Mouse (Mus musculus): Measurements from ENCODE around the gene Mdm2. TPM values are rescaled to one million over a fixed set of nuclear protein-coding genes. Genes with fewer than 3 reads are reported as not detected.

The Mdm2 gene
- polyA plus RNA-seq, 1 experiment: 2.1 TPM

- no peak overlapping the region for H3K4me3 ChIP-seq (replicated peaks)
- no peaks in the 10 kb centered on the region for H3K9me3 ChIP-seq (ENCODE audit: control insufficient read depth, low read length)
- H3K27me3 ChIP-seq (ENCODE audit: control insufficient read depth): no peaks in the 10 kb centered on the region
- H3K36me3 ChIP-seq (ENCODE audit: control insufficient read depth): peaks cover 5% of the 10 kb centered on the region
- TF ChIP-seq TAL1 (IDR thresholded peaks at IDR 0.05; ENCODE audit: low read length): no peak
- TF ChIP-seq GATA1 (IDR thresholded peaks at IDR 0.05; ENCODE audit: low read length): no peak
- H3K4me1 ChIP-seq (ENCODE audit: control insufficient read depth): peaks cover 9% of the 10 kb centered on the region
These were observed 27.5 kb downstream of the Mdm2 start for GRCm38 (mm10) chr10:117682858-117683733.

GRCm38 (mm10) chr10:117681999-117682857, 28.3 kb downstream of the Mdm2 start:
- no peaks in the 10 kb centered on the region; the same call in 1 of the 2 replicates for H3K36me3 ChIP-seq (ENCODE audit: control insufficient read depth)
- H3K4me3 ChIP-seq (replicated peaks): no peak overlapping the region
- peaks cover 17% of the 10 kb centered on the region for H3K4me1 ChIP-seq (ENCODE audit: control insufficient read depth)
- H3K27me3 ChIP-seq (ENCODE audit: control insufficient read depth): no peaks in the 10 kb centered on the region
- TF ChIP-seq TAL1 (IDR thresholded peaks at IDR 0.05; ENCODE audit: low read length) (no peak), GATA1 (IDR thresholded peaks at IDR 0.05; ENCODE audit: low read length) (no peak)
- no peaks in the 10 kb centered on the region for H3K9me3 ChIP-seq (ENCODE audit: control insufficient read depth, low read length)

- no peak for TF ChIP-seq TAL1 (IDR thresholded peaks at IDR 0.05; ENCODE audit: low read length)
- TF ChIP-seq GATA1 (IDR thresholded peaks at IDR 0.05; ENCODE audit: low read length): no peak
- peaks cover 20% of the 10 kb centered on the region for H3K4me1 ChIP-seq (ENCODE audit: control insufficient read depth)
These were observed 29.0 kb downstream of the Mdm2 start for GRCm38 (mm10) chr10:117681543-117681942.

GRCm38 (mm10) chr10:117680868-117681513, 29.6 kb downstream of the Mdm2 start:
- peaks cover 23% of the 10 kb centered on the region for H3K4me1 ChIP-seq (ENCODE audit: control insufficient read depth)
- H3K36me3 ChIP-seq (ENCODE audit: control insufficient read depth): no peaks in the 10 kb centered on the region; the same call in 1 of the 2 replicates
- H3K4me3 ChIP-seq (replicated peaks): no peak overlapping the region
- H3K27me3 ChIP-seq (ENCODE audit: control insufficient read depth): peaks cover 3% of the 10 kb centered on the region; the same call in 1 of the 2 replicates
- no peaks in the 10 kb centered on the region for H3K9me3 ChIP-seq (ENCODE audit: control insufficient read depth, low read length)
- TF ChIP-seq GATA1 (IDR thresholded peaks at IDR 0.05; ENCODE audit: low read length) (no peak), TAL1 (IDR thresholded peaks at IDR 0.05; ENCODE audit: low read length) (no peak)

More at GRCm38 (mm10) chr10:117681543-117681942, 29.0 kb downstream of the Mdm2 start:
- Histone ChIP-seq H3K27me3 (ENCODE audit: control insufficient read depth) (no peaks in the 10 kb centered on the region), H3K4me3 (replicated peaks) (no peak overlapping the region), H3K36me3 (ENCODE audit: control insufficient read depth) (no peaks in the 10 kb centered on the region; the same call in 1 of the 2 replicates), H3K9me3 (ENCODE audit: control insufficient read depth, low read length) (no peaks in the 10 kb centered on the region)

- H3K36me3 ChIP-seq (ENCODE audit: control insufficient read depth): no peaks in the 10 kb centered on the region; the same call in 1 of the 2 replicates
- no peak for TF ChIP-seq GATA1 (IDR thresholded peaks at IDR 0.05; ENCODE audit: low read length)
- TF ChIP-seq TAL1 (IDR thresholded peaks at IDR 0.05; ENCODE audit: low read length): no peak
- H3K4me3 ChIP-seq (replicated peaks): no peak overlapping the region
- peaks cover 28% of the 10 kb centered on the region for H3K4me1 ChIP-seq (ENCODE audit: control insufficient read depth)
- H3K27me3 ChIP-seq (ENCODE audit: control insufficient read depth): peaks cover 8% of the 10 kb centered on the region
- H3K9me3 ChIP-seq (ENCODE audit: control insufficient read depth, low read length): no peaks in the 10 kb centered on the region
These were observed 30.5 kb downstream of the Mdm2 start for GRCm38 (mm10) chr10:117679963-117680473.

GRCm38 (mm10) chr10:117679029-117679686, 31.4 kb downstream of the Mdm2 start:
- no peak for TF ChIP-seq GATA1 (IDR thresholded peaks at IDR 0.05; ENCODE audit: low read length)
- TF ChIP-seq TAL1 (IDR thresholded peaks at IDR 0.05; ENCODE audit: low read length): no peak
- peaks cover 10% of the 10 kb centered on the region for H3K27me3 ChIP-seq (ENCODE audit: control insufficient read depth)
- H3K9me3 ChIP-seq (ENCODE audit: control insufficient read depth, low read length): no peaks in the 10 kb centered on the region
- H3K4me1 ChIP-seq (ENCODE audit: control insufficient read depth): peaks cover 28% of the 10 kb centered on the region
- no peak overlapping the region for H3K4me3 ChIP-seq (replicated peaks)
- H3K36me3 ChIP-seq (ENCODE audit: control insufficient read depth): no peaks in the 10 kb centered on the region; the same call in 1 of the 2 replicates

GRCm38 (mm10) chr10:117678357-117678756, 32.2 kb downstream of the Mdm2 start:
- H3K36me3 ChIP-seq (ENCODE audit: control insufficient read depth): no peaks in the 10 kb centered on the region; the same call in 1 of the 2 replicates
- no peak for TF ChIP-seq GATA1 (IDR thresholded peaks at IDR 0.05; ENCODE audit: low read length)
- TF ChIP-seq TAL1 (IDR thresholded peaks at IDR 0.05; ENCODE audit: low read length): no peak
- peaks cover 28% of the 10 kb centered on the region for H3K4me1 ChIP-seq (ENCODE audit: control insufficient read depth)
- H3K4me3 ChIP-seq (replicated peaks): no peak overlapping the region
- H3K27me3 ChIP-seq (ENCODE audit: control insufficient read depth): peaks cover 13% of the 10 kb centered on the region
- H3K9me3 ChIP-seq (ENCODE audit: control insufficient read depth, low read length): no peaks in the 10 kb centered on the region

All from erythroblast, embryonic 14.5 days (primary cell).